In the genomic region with DNA sequence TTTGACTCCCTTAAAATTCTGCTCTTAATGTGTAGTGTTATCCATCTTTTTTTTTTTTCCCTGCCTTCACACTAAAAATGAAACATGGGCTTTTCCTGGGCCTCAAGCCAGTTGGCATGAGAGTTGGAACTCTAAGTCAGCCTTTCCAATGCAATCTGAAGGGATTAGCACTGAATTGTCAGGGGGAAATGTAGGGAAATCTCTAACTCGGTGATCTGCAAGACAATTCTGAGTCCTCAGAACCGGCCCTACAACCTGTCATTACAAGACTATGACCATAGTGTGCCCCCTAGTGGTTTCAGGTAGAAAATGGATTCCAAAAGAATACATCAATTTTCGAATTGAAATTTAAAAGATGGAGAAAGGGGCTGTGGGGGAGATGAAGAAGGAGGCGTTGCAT, we compare ENCODE assay signal across 9 mouse cellular contexts.
A peak's percentile ranks its signal among the peaks of the same experiment; 100 is the strongest.
DNase-seq lines count a peak whose midpoint lies in the region; ATAC-seq and TF ChIP-seq lines count a peak whose summit lies in the region.
"Had no signal": no experiment of that assay in that cellular context is flagged by ENCODE, and none has a peak within 500 bp of the region (broad histone marks: within the 10 kb centered on the region; RNA-seq: fewer than 3 reads in every experiment).

No protein-coding gene starts in this region.

- WGBS in cerebellum, adult 2 months, result 26% methylated on average over 4 of the region's 4 CpGs
- 29% methylated on average over 4 of the region's 4 CpGs for WGBS in limb, embryonic 14.5 days
- WGBS in limb, embryonic 10.5 days, result 35% methylated on average over 4 of the region's 4 CpGs

- no peak overlapping the region for H3K4me3 ChIP-seq in cerebellum, adult 2 months (replicated peaks; ENCODE audit: insufficient read depth, low read depth, low read length)
- no peak overlapping the region for H3K4me3 ChIP-seq in limb, embryonic 14.5 days (replicated peaks; ENCODE audit: low read length)
- H3K4me3 ChIP-seq in limb, embryonic 10.5 days, result no peak overlapping the region
- H3K4me3 ChIP-seq: liver, embryonic 15.5 days had no signal

- peak; percentile 14 to 38 for DNase-seq in cerebellum, adult 2 months
- no peak for DNase-seq in cerebellum, adult 11 months
- peak; percentile 6 for DNase-seq in limb, embryonic 14.5 days (ENCODE audit: low spot score)
- no peak for DNase-seq in limb, embryonic 10.5 days (ENCODE audit: low spot score)
- DNase-seq in adrenal gland, postnatal 36 days, result peak; percentile 6 to 7
- peak; percentile 31 to 38 for DNase-seq in heart, postnatal 10 days
- DNase-seq in right cerebral cortex, adult 2 months (ENCODE audit: low spot score in 2 of 2), result peak; percentile 22 to 24
- no peak for DNase-seq in thymus, postnatal 0 days (ENCODE audit: low spot score)

- H3K36me3 ChIP-seq in limb, embryonic 14.5 days (ENCODE audit: control insufficient read depth, insufficient read depth, low read length), result no peaks in the 10 kb centered on the region
- H3K36me3 ChIP-seq in limb, embryonic 10.5 days, result no peaks in the 10 kb centered on the region
- H3K36me3 ChIP-seq: liver, embryonic 15.5 days had no signal

- ATAC-seq in limb, embryonic 14.5 days (ENCODE audit: low FRiP score, low read depth), result no peak

- H3K27ac ChIP-seq in cerebellum, adult 2 months (ENCODE audit: insufficient read depth, low read length), result no peak overlapping the region
- H3K27ac ChIP-seq in limb, embryonic 14.5 days (replicated peaks; ENCODE audit: low read depth, low read length), result no peak overlapping the region
- no peak overlapping the region for H3K27ac ChIP-seq in limb, embryonic 10.5 days
- H3K27ac ChIP-seq: liver, embryonic 15.5 days had no signal

- intact Hi-C loops in heart, postnatal 10 days (cut with DNase I), result no loop called here

- no peak for TF ChIP-seq CTCF in cerebellum, adult 2 months (IDR thresholded peaks at IDR 0.05; ENCODE audit: borderline replicate concordance, insufficient read depth, low read depth, low read length)

- no peak overlapping the region for H3K9ac ChIP-seq in limb, embryonic 14.5 days (ENCODE audit: low read depth, low read length, severe bottlenecking)
- H3K9ac ChIP-seq: liver, embryonic 15.5 days had no signal

- H3K4me1 ChIP-seq in cerebellum, adult 2 months (ENCODE audit: control insufficient read depth, insufficient read depth, low read length), result 0 out of 2 replicates have a peak, but pooled peaks cover 2% of the 10 kb centered on the region
- H3K4me1 ChIP-seq in limb, embryonic 14.5 days (ENCODE audit: control insufficient read depth, insufficient read depth, low read length), result no peaks in the 10 kb centered on the region
- H3K4me1 ChIP-seq in limb, embryonic 10.5 days, result no peaks in the 10 kb centered on the region
- H3K4me1 ChIP-seq: liver, embryonic 15.5 days had no signal

- no peak overlapping the region for H3K4me2 ChIP-seq in limb, embryonic 14.5 days (replicated peaks; ENCODE audit: low read depth, low read length, severe bottlenecking)
- H3K4me2 ChIP-seq: liver, embryonic 15.5 days had no signal

- no peak for TF ChIP-seq POLR2A in cerebellum, adult 2 months (IDR thresholded peaks at IDR 0.05; ENCODE audit: borderline replicate concordance, insufficient read depth, low read length)
- TF ChIP-seq POLR2A in limb, embryonic 14.5 days (IDR thresholded peaks at IDR 0.05; ENCODE audit: borderline replicate concordance, extremely low read depth, insufficient read depth, insufficient read length), result no peak

- no peaks in the 10 kb centered on the region for H3K27me3 ChIP-seq in cerebellum, adult 2 months (ENCODE audit: control insufficient read depth, insufficient read depth, low read length)
- H3K27me3 ChIP-seq in limb, embryonic 14.5 days (ENCODE audit: control insufficient read depth, insufficient read depth, low read length), result no peaks in the 10 kb centered on the region
- H3K27me3 ChIP-seq in limb, embryonic 10.5 days (ENCODE audit: low read depth, poor library complexity, severe bottlenecking), result no peaks in the 10 kb centered on the region
- H3K27me3 ChIP-seq: liver, embryonic 15.5 days had no signal

- H3K9me3 ChIP-seq in limb, embryonic 14.5 days (ENCODE audit: control insufficient read depth, low read length), result no peaks in the 10 kb centered on the region
- H3K9me3 ChIP-seq in limb, embryonic 10.5 days (replicated peaks), result no peaks in the 10 kb centered on the region
- H3K9me3 ChIP-seq: liver, embryonic 15.5 days had no signal

Comparison
In these comparisons a context has a peak if more than half of its experiments do, and no peak if none do; other contexts are left out.
1. DNase-seq: peak in cerebellum, adult 2 months (2 of 2), limb, embryonic 14.5 days (single experiment), adrenal gland, postnatal 36 days (2 of 2), heart, postnatal 10 days (2 of 2) and right cerebral cortex, adult 2 months (2 of 2); none in cerebellum, adult 11 months (single experiment), limb, embryonic 10.5 days (single experiment) and thymus, postnatal 0 days (single experiment).